Mouse (Mus musculus) CH12.LX (cell line): ENCODE measurements around the gene Spata20. TPM values are rescaled to one million over a fixed set of nuclear protein-coding genes. Genes with fewer than 3 reads are reported as not detected.

Experiments
- DNase-seq: peaks from one replicate; pipeline ENCODE4 v3.0.0-alpha.2; 2013; ENCODE audit errors: extremely low read depth
- H3K27ac ChIP-seq: 2 replicates; pipeline ENCODE4 v1.5.1; 2012; ENCODE audit warnings: low read depth, mild to moderate bottlenecking, control low read depth, moderate library complexity; ENCODE audit not compliant: insufficient read depth
- H3K27me3 ChIP-seq: replicated peaks from 2 replicates; pipeline ENCODE3; 2012; ENCODE audit warnings: inconsistent platforms
- H3K36me3 ChIP-seq, 2 experiments: replicated peaks in 1 of 2; 2 replicates each; pipeline versions ENCODE3 to v1.6.1; 2012; ENCODE audit warnings: inconsistent platforms in 1 of 2, low read length in 1 of 2, mild to moderate bottlenecking in 1 of 2, mixed read lengths in 1 of 2, moderate library complexity in 1 of 2; ENCODE audit not compliant: control insufficient read depth in 1 of 2, insufficient read depth in 1 of 2
- H3K4me1 ChIP-seq, 2 experiments: 2 replicates each; pipeline ENCODE4 v1.6.1; 2012; ENCODE audit warnings: inconsistent platforms in 1 of 2, moderate library complexity in 1 of 2; ENCODE audit not compliant: insufficient read depth in 2 of 2, control insufficient read depth in 1 of 2
- H3K4me2 ChIP-seq: 2 replicates; pipeline ENCODE4 v1.6.1; 2012; ENCODE audit warnings: low read depth, mild to moderate bottlenecking, control low read depth; ENCODE audit not compliant: poor library complexity, insufficient read depth, severe bottlenecking
- H3K4me3 ChIP-seq, 3 experiments: fragments of 150-350 bp in 1 of 3; sonication (generic) in 1 of 3; replicated peaks in 1 of 3; 2 replicates each; pipeline versions ENCODE3 to v1.5.1; 2011 to 2012; ENCODE audit warnings: low read depth in 2 of 3, low read length in 2 of 3, mild to moderate bottlenecking in 2 of 3, moderate library complexity in 2 of 3, control low read depth in 1 of 3, improper control_type of control experiment in 1 of 3, inconsistent platforms in 1 of 3, mixed read lengths in 1 of 3; ENCODE audit not compliant: poor library complexity in 1 of 3
- H3K79me2 ChIP-seq: replicated peaks from 2 replicates; pipeline ENCODE4 v1.6.1; 2012; ENCODE audit warnings: mild to moderate bottlenecking, moderate library complexity; ENCODE audit not compliant: control insufficient read depth, poor library complexity, insufficient read depth, severe bottlenecking; ENCODE audit errors: extremely low read depth
- H3K9ac ChIP-seq: 2 replicates; pipeline ENCODE4 v1.6.1; 2012; ENCODE audit warnings: low read depth, mild to moderate bottlenecking, control low read depth, moderate library complexity; ENCODE audit not compliant: insufficient read depth
- H3K9me3 ChIP-seq: replicated peaks from 2 replicates; pipeline ENCODE3; 2012; ENCODE audit warnings: low read length, inconsistent platforms, mixed read lengths
- BHLHE40 ChIP-seq: IDR thresholded peaks from 2 replicates; pipeline ENCODE4 v1.6.1; 2011; ENCODE audit warnings: mild to moderate bottlenecking, low read depth, low read length, improper control_type of control experiment
- CTCF ChIP-seq, 2 experiments: IDR thresholded peaks in 1 of 2; conservative IDR thresholded peaks in 1 of 2; 2 replicates each; pipeline ENCODE4 v1.5.1; 2011 to 2012; ENCODE audit warnings: low read depth in 2 of 2, low read length in 2 of 2, improper control_type of control experiment in 1 of 2, inconsistent platforms in 1 of 2, mild to moderate bottlenecking in 1 of 2, moderate library complexity in 1 of 2
- ETS1 ChIP-seq: conservative IDR thresholded peaks from 2 replicates; pipeline ENCODE4 v1.6.1; 2012; ENCODE audit warnings: low read depth, mild to moderate bottlenecking, inconsistent platforms, low read length, improper control_type of control experiment, moderate library complexity
- JUND ChIP-seq: conservative IDR thresholded peaks from 2 replicates; pipeline ENCODE4 v1.6.1; 2011; ENCODE audit warnings: low read depth, low read length, improper control_type of control experiment
- MAZ ChIP-seq: IDR thresholded peaks from 2 replicates; pipeline ENCODE4 v1.6.1; 2012; ENCODE audit warnings: low read depth, mild to moderate bottlenecking, inconsistent platforms, low read length, improper control_type of control experiment, moderate library complexity
- MYC ChIP-seq: IDR thresholded peaks from 2 replicates; pipeline ENCODE4 v1.6.1; 2011; ENCODE audit warnings: low read depth, mild to moderate bottlenecking, improper control_type of control experiment, low read length
- NELFE ChIP-seq: IDR thresholded peaks from 2 replicates; pipeline ENCODE4 v1.6.1; 2011; ENCODE audit warnings: low read depth, low read length, improper control_type of control experiment
- NRF1 ChIP-seq: IDR thresholded peaks from 2 replicates; pipeline ENCODE4 v1.6.1; 2014; ENCODE audit warnings: low read depth, mild to moderate bottlenecking, inconsistent platforms, low read length, improper control_type of control experiment, moderate library complexity
- POLR2AphosphoS2 ChIP-seq: IDR thresholded peaks from 2 replicates; pipeline ENCODE4 v1.6.1; 2011; ENCODE audit warnings: low read depth, low read length, improper control_type of control experiment
- RAD21 ChIP-seq: IDR thresholded peaks from 2 replicates; pipeline ENCODE4 v1.6.1; 2011; ENCODE audit warnings: low read depth, mild to moderate bottlenecking, low read length, improper control_type of control experiment, moderate library complexity
- SMC3 ChIP-seq: IDR thresholded peaks from 2 replicates; pipeline ENCODE4 v1.6.1; 2011; ENCODE audit warnings: low read depth, low read length, improper control_type of control experiment
- TCF12 ChIP-seq: IDR thresholded peaks from 2 replicates; pipeline ENCODE4 v1.6.1; 2014; ENCODE audit warnings: low read depth, mild to moderate bottlenecking, inconsistent platforms, low read length, improper control_type of control experiment
- ZMIZ1 ChIP-seq: IDR thresholded peaks from 2 replicates; pipeline ENCODE4 v1.6.1; 2012; ENCODE audit warnings: low read depth, mild to moderate bottlenecking, inconsistent platforms, low read length, improper control_type of control experiment
- dilution Hi-C: fragments of 300-500 bp; cut with MboI; formaldehyde crosslinking; loops from 2 replicates; pipeline ENCODE4 v1.14.3; 2020; ENCODE audit warnings: low sequenced_read_pairs; ENCODE audit not compliant: extremely low pct_unique_long_range_greater_than_20kb, extremely low pct_ligation_motif_present
- in situ Hi-C: fragments of 300-500 bp; cut with MboI; formaldehyde crosslinking; loops from 3 replicates; pipeline ENCODE4 v1.14.3; 2019; ENCODE audit warnings: low sequenced_read_pairs, low pct_ligation_motif_present, low pct_unique_long_range_greater_than_20kb, mixed read lengths
- polyA plus RNA-seq: library from polyadenylated mRNA; unstranded; fragments of >175 nt; gene quantifications from 2 replicates; pipeline ENCODE4 v1.2.1, GENCODE M21; 2012; ENCODE audit warnings: low read depth; ENCODE audit not compliant: insufficient read length
- total RNA-seq, 2 experiments: library from RNA; depleted of rRNA; stranded (reverse); fragments of 300-350 nt in 1 of 2; fragments of >200 nt in 1 of 2; gene quantifications; 2 replicates each; pipeline ENCODE4 v1.2.3; 2012 to 2014

Gene Spata20
- total and polyA plus RNA-seq, 3 experiments: not detected

- in situ Hi-C loops: loop anchor here (5.0 to 10.0 kb wide), 3 partner anchors 62 to 349 kb away; no protein-coding TSS in a partner anchor
- H3K27me3 ChIP-seq: peaks cover 88% of the 10 kb centered on the region
- dilution Hi-C loops: no loop called here
- TF ChIP-seq MAZ: no peak
- no peak for TF ChIP-seq BHLHE40
- no peak for TF ChIP-seq ZMIZ1
- no peak for TF ChIP-seq CTCF (conservative IDR thresholded peaks at IDR 0.05 in 1 of 2, IDR thresholded peaks at IDR 0.05 in 1 of 2; ENCODE audit: low read depth in 2 of 2, low read length in 2 of 2)
- no peak for TF ChIP-seq MYC
- no peak for TF ChIP-seq JUND
- no peak for TF ChIP-seq ETS1
- no peak for TF ChIP-seq TCF12
- no peak for TF ChIP-seq NRF1
- no peak overlapping the region for H3K27ac ChIP-seq
- H3K9me3 ChIP-seq: no peaks in the 10 kb centered on the region
- H3K9ac ChIP-seq: no peak overlapping the region
- no peak for DNase-seq
- H3K4me1 ChIP-seq: peaks cover 0 to 4% of the 10 kb centered on the region in 2 experiments; a peak in 1 of 4 replicates
- no peak overlapping the region for H3K4me3 ChIP-seq
- no peaks in the 10 kb centered on the region for H3K36me3 ChIP-seq
- no peaks in the 10 kb centered on the region for H3K79me2 ChIP-seq
- H3K4me2 ChIP-seq: no peak overlapping the region
Observed at GRCm38 (mm10) chr11:94483921-94484320, 2.1 kb downstream of the Spata20 start.

DNA sequence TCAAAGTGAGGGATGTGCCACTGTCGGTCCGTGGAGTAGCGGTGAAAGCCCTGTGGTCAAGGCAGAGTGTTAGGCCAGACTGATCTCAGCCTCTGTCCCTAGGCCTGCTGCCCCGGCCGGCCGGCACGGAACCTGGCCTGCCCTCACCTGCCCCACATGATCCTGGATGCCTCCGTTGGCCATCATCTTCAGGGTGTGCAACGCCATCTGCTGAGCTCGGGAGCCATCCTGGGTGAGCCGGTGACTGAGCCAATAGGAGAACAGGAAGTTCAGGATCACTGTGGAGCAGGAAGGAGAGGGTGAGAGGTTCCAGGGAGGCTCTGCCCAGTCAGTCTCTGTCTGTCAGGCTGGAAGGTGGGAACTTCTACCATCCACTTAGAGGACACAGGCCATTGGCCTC lies 2.5 kb downstream of the Spata20 start:
- Histone ChIP-seq H3K9me3 (no peaks in the 10 kb centered on the region), H3K79me2 (no peaks in the 10 kb centered on the region), H3K27ac (no peak overlapping the region), H3K27me3 (peaks cover 89% of the 10 kb centered on the region), H3K36me3 (no peaks in the 10 kb centered on the region), H3K4me3 (no peak overlapping the region), H3K4me1 (peaks cover 0 to 4% of the 10 kb centered on the region in 2 experiments; a peak in 1 of 4 replicates), H3K9ac (no peak overlapping the region), H3K4me2 (no peak overlapping the region)
- in situ Hi-C loops: loop anchor here (5.0 to 10.0 kb wide), 3 partner anchors 61 to 349 kb away; no protein-coding TSS in a partner anchor
- no peak for DNase-seq
- dilution Hi-C loops: no loop called here
- TF ChIP-seq POLR2AphosphoS2: no peak
- no peak; the same call in 1 of the 2 replicates for TF ChIP-seq RAD21
- TF ChIP-seq SMC3: peak; percentile 26; the same call in 1 of the 2 replicates
- TF ChIP-seq ZMIZ1: no peak
- TF ChIP-seq NELFE: no peak
- peak in 1 of 2 experiments; percentile 30; a peak in 1 of 4 replicates for TF ChIP-seq CTCF (conservative IDR thresholded peaks at IDR 0.05 in 1 of 2, IDR thresholded peaks at IDR 0.05 in 1 of 2; ENCODE audit: low read depth in 2 of 2, low read length in 2 of 2)
- TF ChIP-seq TCF12: no peak

DNA sequence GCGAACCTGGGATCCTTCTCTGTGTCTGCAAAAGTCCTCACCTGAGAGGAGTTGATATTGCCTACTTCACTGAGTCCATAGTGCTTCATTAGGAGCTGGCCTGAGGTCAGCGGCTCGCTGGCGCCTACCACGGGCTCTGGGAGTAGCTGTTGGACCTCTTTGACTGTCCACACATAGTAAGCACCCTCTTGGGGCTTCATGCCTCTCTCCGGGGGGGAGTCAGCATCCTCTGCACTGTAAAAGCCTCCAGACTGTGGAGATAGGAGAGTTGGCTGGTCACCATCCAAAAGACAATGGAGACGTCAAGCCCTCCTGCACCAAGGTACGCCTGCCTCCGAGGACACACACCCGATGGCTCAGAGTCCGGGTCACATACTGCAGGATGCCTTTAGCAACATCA lies 3.2 kb downstream of the Spata20 start:
- no peak for DNase-seq
- TF ChIP-seq RAD21 (no peak), CTCF (conservative IDR thresholded peaks at IDR 0.05 in 1 of 2, IDR thresholded peaks at IDR 0.05 in 1 of 2; ENCODE audit: low read depth in 2 of 2, low read length in 2 of 2) (no peak), POLR2AphosphoS2 (no peak)
- Histone ChIP-seq H3K4me2 (no peak overlapping the region), H3K36me3 (no peaks in the 10 kb centered on the region), H3K9ac (no peak overlapping the region), H3K79me2 (no peaks in the 10 kb centered on the region), H3K4me3 (no peak overlapping the region), H3K27me3 (peaks cover 89% of the 10 kb centered on the region), H3K4me1 (peaks cover under 1 to 4% of the 10 kb centered on the region in 2 experiments; a peak in 2 of 4 replicates), H3K27ac (no peak overlapping the region), H3K9me3 (no peaks in the 10 kb centered on the region)
- in situ Hi-C loops: loop anchor here (5.0 to 10.0 kb wide), 3 partner anchors 60 to 348 kb away; no protein-coding TSS in a partner anchor
- dilution Hi-C loops: no loop called here
